Mouse (Mus musculus): ENCODE data around the gene Rbm38. TPM values are rescaled to one million over a fixed set of nuclear protein-coding genes. Genes with fewer than 3 reads are reported as not detected.

The Rbm38 gene
- total RNA-seq, 2 experiments from 2014 or later = 28.4 to 31.7 TPM

DNA sequence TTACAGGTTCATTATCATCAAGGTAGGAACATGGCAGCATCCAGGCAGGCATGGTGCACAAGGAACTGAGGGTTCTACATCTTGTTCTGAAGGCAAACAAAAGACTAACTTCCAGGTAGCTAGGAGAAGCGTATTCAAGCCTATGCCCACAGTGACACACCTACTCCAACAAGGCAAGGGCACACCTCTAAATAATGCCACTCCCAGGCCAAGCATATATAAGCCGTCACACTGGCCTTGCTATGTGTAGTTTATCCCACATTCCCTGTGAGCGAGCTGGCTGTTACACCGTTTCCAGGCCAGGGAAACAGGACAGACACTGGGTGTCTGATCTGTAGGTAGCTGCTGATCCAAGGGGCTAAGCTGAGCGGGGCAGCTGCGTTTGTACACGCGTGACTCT is 8.9 kb upstream of the Rbm38 start:
- DNase-seq (ENCODE audit: low spot score in 2 of 2) = no peak

GRCm38 (mm10) chr2:173014741-173015287 is 5.5 kb upstream of the Rbm38 start:
- DNase-seq (ENCODE audit: low spot score in 2 of 2) = no peak

GRCm38 (mm10) chr2:173017940-173018339 is 2.4 kb upstream of the Rbm38 start:
- DNase-seq (ENCODE audit: low spot score in 2 of 2) = no peak

DNA sequence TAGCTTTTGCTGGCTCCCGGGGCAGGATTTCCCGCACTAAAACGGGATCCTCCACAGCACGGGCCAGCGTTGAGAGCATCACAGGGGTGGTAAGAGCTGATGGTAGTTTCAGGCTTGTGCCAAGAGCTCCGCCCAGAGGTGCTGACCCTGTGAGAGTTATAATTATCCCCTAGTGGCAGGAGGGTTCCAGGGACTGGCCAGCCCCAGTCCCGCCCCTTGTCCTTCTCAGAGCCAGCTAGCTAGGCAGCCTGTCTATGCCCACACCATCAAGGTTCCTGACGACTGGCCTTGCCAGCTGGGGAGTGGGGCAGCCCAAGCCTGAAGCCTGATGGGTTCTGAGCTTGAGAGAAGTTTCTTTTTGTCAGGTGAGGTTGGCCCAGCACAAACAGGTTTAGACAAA is 1.7 kb upstream of the Rbm38 start:
- peak in 1 of 2 experiments; percentile 44 for DNase-seq (ENCODE audit: low spot score in 2 of 2)

GRCm38 (mm10) chr2:173019322-173019721 is 976 bp upstream of the Rbm38 start:
- DNase-seq (ENCODE audit: low spot score in 2 of 2) = no peak

- peak; percentile 72 to 81 for DNase-seq (ENCODE audit: low spot score in 2 of 2)
Observed at GRCm38 (mm10) chr2:173019790-173020189, 508 bp upstream of the Rbm38 start.

DNA sequence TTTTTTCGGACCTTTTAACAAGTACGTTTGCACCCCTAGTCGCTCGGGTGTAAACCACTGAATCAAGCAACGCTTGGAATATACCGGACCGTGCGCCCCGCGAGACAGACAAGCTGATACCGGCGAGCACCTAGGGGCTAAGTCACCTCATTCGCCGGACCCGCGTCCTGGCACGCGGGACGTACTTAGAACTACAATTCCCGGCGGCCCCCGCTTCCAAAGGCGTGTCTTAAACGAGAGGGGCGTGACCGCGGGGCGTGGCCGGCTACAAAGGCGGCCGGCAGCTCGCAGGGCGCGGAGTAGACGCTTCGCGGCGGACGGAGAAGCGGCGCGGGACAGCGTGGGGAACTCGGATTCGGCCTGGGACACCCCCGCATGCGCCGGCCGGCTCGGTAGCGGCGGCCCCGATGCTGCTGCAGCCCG is 1.3 kb downstream of the Rbm38 start:
- peak; percentile 73 to 87 for DNase-seq (ENCODE audit: low spot score in 2 of 2)

DNA sequence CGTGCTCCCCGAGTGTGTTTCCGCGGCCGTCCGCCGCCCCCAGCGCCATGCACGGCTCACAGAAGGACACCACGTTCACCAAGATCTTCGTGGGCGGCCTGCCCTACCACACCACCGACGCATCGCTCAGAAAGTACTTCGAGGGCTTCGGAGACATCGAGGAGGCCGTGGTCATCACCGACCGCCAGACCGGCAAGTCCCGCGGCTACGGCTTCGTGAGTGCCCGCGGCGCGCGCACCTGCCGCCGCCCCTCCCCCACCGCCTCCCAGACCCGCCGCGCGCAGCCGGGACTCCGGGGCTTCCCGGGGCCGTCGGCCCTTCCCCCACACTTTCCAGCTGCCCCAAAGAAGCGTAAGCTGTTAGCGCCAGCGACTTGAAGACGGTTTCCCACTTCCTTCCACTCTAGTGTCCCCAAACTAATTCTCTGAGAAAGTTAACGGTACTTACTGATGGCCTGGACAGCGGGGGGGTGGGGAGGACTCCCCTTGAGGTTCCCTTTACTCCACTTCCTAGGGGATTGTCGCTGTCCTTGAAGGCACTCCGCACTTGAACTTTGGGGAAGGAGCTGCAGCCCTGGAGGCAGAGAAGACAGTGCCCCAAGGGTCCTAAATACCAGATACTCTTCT is 1.9 kb downstream of the Rbm38 start:
- peak in 1 of 2 experiments; percentile 28 for DNase-seq (ENCODE audit: low spot score in 2 of 2)

DNA sequence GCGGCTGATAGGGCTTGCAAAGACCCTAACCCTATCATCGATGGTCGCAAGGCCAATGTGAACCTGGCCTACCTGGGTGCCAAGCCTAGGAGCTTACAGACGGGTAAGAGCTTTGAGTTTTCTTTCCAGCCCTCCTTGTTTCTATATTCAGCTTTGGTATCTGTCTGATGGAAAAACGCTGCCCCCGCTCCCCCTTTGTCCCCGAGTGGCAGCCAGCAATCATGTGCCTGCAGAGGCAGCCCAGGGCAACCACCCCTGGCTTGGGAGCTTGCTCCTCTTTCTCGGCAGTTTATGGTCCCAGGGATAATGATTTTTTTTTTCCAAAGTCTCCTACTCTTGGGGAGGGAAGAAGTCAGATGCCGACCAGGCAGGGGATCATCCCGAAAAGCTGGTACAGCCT is 2.5 kb downstream of the Rbm38 start:
- no peak for DNase-seq (ENCODE audit: low spot score in 2 of 2)

- no peak for DNase-seq (ENCODE audit: low spot score in 2 of 2)
Observed at GRCm38 (mm10) chr2:173023371-173023851, 3.1 kb downstream of the Rbm38 start.

- DNase-seq (ENCODE audit: low spot score in 2 of 2) = no peak
Observed at GRCm38 (mm10) chr2:173023966-173024365, 3.7 kb downstream of the Rbm38 start.

DNA sequence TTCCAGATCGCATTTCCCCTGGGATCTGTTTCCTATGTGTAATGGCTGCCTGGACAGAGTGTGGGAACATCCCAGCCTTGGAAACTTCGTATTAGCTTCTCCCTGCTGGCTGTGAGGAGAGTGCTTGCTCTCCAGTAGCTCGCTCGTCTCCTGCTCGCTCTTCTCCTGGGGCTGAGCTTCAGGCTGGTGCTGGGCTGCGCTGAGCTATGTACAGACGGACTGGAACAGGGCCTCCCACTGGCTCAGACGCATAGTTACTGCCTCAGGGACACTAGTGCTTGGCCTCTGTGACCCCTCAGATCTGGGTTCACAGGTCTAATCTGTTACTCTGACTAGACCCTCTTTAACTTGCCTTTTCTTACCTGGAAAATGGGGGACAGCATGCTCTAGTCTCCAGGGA is 4.1 kb downstream of the Rbm38 start:
- no peak for DNase-seq (ENCODE audit: low spot score in 2 of 2)

- no peak for DNase-seq (ENCODE audit: low spot score in 2 of 2)
Observed at GRCm38 (mm10) chr2:173024938-173025337, 4.6 kb downstream of the Rbm38 start.

- DNase-seq (ENCODE audit: low spot score in 2 of 2) = no peak
Observed at GRCm38 (mm10) chr2:173026286-173026685, 6.0 kb downstream of the Rbm38 start.

DNA sequence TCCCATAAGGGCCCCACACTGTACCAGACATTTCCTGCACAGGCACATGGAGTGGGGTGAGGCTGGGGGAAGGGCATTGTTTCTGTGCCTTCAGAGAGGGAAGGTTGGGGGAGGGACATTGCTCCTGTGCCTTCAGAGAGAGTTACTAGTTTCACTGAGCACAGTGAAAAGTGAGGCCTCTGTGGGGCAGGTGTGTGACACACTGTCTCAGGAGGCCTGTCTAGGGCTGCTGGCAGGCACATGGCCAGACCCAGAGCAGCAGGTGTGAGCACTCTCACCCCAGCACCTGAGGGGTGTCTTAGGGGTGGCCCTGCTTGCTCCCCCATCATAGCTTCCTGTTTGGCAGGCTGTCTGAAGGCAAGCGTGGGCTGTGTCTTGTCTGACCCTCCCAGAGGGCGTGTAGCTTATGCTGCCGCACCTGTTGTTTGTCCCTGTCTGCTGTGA is 6.4 kb downstream of the Rbm38 start:
- no peak for DNase-seq (ENCODE audit: low spot score in 2 of 2)

GRCm38 (mm10) chr2:173027169-173027823 is 7.0 kb downstream of the Rbm38 start:
- no peak for DNase-seq (ENCODE audit: low spot score in 2 of 2)

DNA sequence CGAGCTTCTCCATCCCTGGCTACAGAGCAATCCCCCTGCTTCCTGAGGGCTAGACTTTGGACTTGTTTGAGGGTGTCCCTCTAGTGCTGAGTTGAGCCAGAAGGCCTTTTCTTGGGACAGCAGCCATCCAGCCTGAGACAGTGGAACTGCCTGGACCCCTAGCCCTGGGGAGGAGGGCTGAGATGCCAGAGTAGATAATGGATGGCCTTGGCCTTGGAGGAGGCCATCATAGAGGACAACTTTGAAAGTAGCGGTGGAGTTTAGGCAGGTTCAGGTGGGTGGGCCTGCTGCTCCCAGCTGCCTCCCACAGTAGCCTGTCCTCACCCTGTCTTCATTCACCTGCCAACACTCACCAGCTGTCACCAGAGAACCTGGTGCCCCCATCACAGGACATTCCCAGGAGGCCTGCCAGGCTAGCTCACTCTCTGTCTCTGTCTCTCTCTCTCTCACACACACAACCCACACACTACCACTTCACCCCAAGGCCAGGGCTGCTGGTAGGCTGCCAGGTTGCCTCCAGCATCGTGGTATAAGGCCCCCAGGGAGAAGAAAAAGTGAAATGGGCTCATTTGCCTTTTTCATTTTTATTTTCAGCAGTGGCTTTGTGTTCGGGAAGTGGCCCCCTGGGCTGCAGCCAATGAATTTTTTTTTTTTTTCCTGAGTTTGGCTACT is 7.7 kb downstream of the Rbm38 start:
- no peak for DNase-seq (ENCODE audit: low spot score in 2 of 2)

DNA sequence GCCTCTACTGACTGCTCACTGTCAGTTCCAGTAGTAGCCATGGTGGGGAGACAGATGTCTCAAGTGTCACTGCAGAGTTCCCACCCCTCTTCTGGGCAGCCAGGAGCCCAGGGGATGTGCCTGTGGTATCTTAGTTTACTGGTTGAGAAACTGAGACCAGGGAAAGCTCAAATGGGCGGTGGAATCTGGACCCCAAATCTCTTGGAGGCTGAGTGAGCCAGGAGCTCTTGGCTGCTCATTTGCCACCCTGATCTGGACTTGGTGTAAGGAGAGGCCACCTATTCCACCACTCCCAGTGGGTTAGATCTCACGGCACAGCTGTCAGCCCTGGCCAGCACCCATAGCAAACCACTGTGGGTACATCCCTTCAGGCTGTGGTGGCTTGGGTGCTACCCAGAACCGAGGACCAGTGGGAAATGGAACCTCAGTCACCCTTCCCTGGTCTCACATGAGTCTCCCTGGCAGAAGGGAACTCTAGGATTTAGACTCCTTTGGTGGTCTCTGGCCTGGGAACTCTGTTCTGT is 8.3 kb downstream of the Rbm38 start:
- no peak for DNase-seq (ENCODE audit: low spot score in 2 of 2)

GRCm38 (mm10) chr2:173030591-173031338 is 10.5 kb downstream of the Rbm38 start:
- no peak for DNase-seq (ENCODE audit: low spot score in 2 of 2)

- DNase-seq (ENCODE audit: low spot score in 2 of 2) = no peak
Observed at GRCm38 (mm10) chr2:173033531-173033930, 13.2 kb downstream of the Rbm38 start.

GRCm38 (mm10) chr2:173034998-173035397 is 14.7 kb downstream of the Rbm38 start:
- DNase-seq (ENCODE audit: low spot score in 2 of 2) = no peak

Data from adrenal gland, postnatal 4 days (tissue).